Mouse (Mus musculus) CH12.LX (cell line): ENCODE data around the gene Adm.

Experiments
- CHD2 ChIP-seq: IDR thresholded peaks from 2 replicates; pipeline ENCODE4 v1.6.1; 2011; ENCODE audit warnings: low read length, improper control_type of control experiment
- CTCF ChIP-seq, 2 experiments: IDR thresholded peaks in 1 of 2; conservative IDR thresholded peaks in 1 of 2; 2 replicates each; pipeline ENCODE4 v1.5.1; 2011 to 2012; ENCODE audit warnings: low read depth in 2 of 2, low read length in 2 of 2, improper control_type of control experiment in 1 of 2, inconsistent platforms in 1 of 2, mild to moderate bottlenecking in 1 of 2, moderate library complexity in 1 of 2
- GABPA ChIP-seq: IDR thresholded peaks from 2 replicates; pipeline ENCODE4 v1.6.1; 2012; ENCODE audit warnings: low read depth, low read length, improper control_type of control experiment, inconsistent platforms; ENCODE audit not compliant: insufficient replicate concordance
- IRF4 ChIP-seq: IDR thresholded peaks from 2 replicates; pipeline ENCODE4 v1.6.1; 2014; ENCODE audit warnings: low read depth, mild to moderate bottlenecking, inconsistent platforms, low read length, improper control_type of control experiment
- KAT2A ChIP-seq: IDR thresholded peaks from 2 replicates; pipeline ENCODE4 v1.6.1; 2012; ENCODE audit warnings: low read length, improper control_type of control experiment, inconsistent platforms; ENCODE audit not compliant: insufficient replicate concordance
- MAFK ChIP-seq: IDR thresholded peaks from 2 replicates; pipeline ENCODE4 v1.6.1; 2011; ENCODE audit warnings: low read length, improper control_type of control experiment; ENCODE audit not compliant: insufficient replicate concordance
- MXI1 ChIP-seq: IDR thresholded peaks from 2 replicates; pipeline ENCODE4 v1.6.1; 2011; ENCODE audit warnings: mild to moderate bottlenecking, low read depth, low read length, improper control_type of control experiment
- NELFE ChIP-seq: IDR thresholded peaks from 2 replicates; pipeline ENCODE4 v1.6.1; 2011; ENCODE audit warnings: low read depth, low read length, improper control_type of control experiment
- POLR2A ChIP-seq: IDR thresholded peaks from 2 replicates; pipeline ENCODE4 v1.6.1; 2011; ENCODE audit warnings: low read depth, mild to moderate bottlenecking, improper control_type of control experiment, low read length
- POLR2AphosphoS2 ChIP-seq: IDR thresholded peaks from 2 replicates; pipeline ENCODE4 v1.6.1; 2011; ENCODE audit warnings: low read depth, low read length, improper control_type of control experiment

GRCm38 (mm10) chr7:110639291-110639915, 11.9 kb downstream of the Adm start:
- TF ChIP-seq CTCF (conservative IDR thresholded peaks at IDR 0.05 in 1 of 2, IDR thresholded peaks at IDR 0.05 in 1 of 2; ENCODE audit: low read depth in 2 of 2, low read length in 2 of 2) (no peak), KAT2A (no peak), POLR2A (no peak), POLR2AphosphoS2 (no peak), CHD2 (no peak), MAFK (no peak), IRF4 (no peak), MXI1 (no peak), NELFE (no peak), GABPA (no peak)
